Mouse (Mus musculus) kidney, postnatal 25 days (tissue): Measurements from ENCODE around the gene Hsph1.
A peak's percentile ranks its signal among the peaks of the same experiment; 100 is the strongest.

Experiments
- DNase-seq, 2 experiments: peaks; one replicate each; pipeline ENCODE4 v3.0.0; 2021; ENCODE audit warnings: mixed read lengths in 2 of 2

The Hsph1 gene

GRCm38 (mm10) chr5:149636075-149636920 is at the start of gene Hsph1:
TSS of gene Hsph1 (minus strand) at chr5:149636376.
- DNase-seq = peak; percentile 98 to 99

- no peak for DNase-seq
These were observed 44.8 kb upstream of the Hsph1 start for GRCm38 (mm10) chr5:149680946-149681345.

GRCm38 (mm10) chr5:149679886-149680285 is 43.7 kb upstream of the Hsph1 start:
- DNase-seq = no peak

GRCm38 (mm10) chr5:149679362-149679761 is 43.2 kb upstream of the Hsph1 start:
- no peak for DNase-seq

DNA sequence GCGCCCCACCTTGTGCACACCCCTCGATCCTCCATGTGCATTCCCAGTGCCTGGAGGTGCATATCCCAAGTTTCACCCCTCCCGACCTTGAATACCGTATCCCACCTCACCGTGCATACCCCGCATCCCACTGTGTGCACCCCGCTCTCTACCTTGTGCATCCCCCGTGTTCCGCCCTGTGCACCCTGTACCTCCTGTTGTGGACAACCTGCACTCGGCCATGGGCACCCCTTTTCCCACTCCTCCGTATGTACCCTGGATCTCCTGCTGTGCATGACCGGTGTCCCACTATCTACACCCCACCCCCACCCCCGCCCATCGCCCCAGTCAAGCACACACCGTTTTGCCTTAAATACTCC is 42.8 kb upstream of the Hsph1 start:
- DNase-seq = no peak

DNA sequence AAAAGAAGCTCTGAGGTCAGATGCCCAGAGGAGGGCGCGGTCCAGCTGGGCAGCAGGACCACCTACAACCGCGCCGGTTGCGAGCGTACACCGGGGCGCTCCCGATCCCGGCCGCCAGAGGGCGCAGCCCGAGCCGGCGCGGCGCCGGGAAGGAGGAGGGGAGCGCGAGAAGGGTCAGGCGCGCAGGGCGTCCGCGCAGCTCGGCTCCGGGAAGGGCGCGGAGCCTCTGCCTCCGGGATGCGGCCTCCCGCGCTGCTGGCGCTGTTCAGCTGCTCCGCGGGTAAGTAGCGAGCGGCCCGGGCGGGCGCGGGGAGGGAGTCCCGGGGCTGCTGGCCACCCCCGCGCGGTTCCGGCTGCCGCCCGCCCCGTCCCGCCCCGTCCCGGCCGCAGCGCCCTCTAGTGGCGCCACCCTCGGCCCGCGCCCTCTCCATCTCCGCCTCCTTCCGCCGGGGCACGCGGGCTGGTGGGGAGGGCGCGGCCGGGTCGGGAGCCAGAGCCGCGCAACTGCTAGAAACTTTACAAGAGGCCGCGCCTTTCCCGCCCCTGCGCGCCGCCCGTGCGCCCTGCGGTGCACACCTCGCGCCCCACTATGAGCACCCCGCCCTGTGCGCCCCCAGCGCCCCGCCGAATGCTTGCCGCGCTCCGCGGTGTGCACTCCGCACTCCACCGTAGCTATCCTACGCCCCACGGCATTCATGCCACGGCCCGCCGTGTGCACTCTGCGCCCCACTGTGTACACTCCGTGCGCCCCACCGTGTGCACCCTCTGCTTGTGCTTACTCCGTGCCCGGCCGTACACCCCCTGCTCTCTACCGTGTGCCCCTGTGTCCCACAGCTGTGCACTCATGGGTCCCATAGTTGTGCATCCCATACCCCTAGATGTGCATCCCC is 42.2 kb upstream of the Hsph1 start, which contains the start of gene B3glct:
Gene B3glct, plus strand, starts transcription at position 131 of the 890 bp plus-strand sequence.
- DNase-seq = peak; percentile 84 to 87

DNA sequence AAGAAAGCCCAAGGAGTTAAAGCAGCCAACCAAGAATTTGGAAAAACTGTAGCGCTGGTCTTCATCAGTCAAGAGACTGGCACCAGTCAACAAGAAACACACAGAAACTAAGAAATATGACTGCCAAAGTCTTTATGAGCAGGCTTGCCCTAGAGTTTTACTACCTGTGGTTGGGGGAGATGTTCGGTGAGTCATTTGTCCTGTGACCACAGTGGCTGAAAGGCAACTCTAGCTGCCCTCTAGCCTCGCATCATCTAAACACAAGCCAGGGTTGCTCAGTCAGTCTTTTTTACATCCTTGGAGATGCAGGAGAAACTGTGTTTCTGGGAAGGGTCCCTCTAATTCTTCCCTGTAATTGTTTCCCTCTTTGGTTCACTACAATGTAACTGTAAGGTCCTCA is 41.0 kb upstream of the Hsph1 start:
- no peak for DNase-seq

- DNase-seq = no peak
These were observed 27.2 kb upstream of the Hsph1 start for GRCm38 (mm10) chr5:149663417-149663816.

DNA sequence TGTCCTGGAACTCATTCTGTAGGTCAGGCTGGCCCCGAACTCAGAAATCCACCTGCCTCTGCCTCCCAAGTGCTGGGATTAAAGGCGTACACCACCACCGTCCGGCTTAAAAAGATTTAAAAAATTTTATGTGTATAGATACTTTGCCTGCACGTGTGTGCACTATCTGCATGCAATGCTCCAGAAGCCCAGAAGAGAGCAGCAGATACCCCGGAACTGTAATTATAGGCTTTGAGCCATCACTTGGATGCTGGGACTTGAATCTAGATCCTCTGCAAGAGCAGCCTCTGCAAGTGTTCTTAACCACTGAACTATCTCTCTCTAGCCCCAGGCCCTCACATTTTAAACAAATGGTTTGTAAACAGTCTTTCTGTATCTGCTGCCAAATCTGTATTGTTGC is 26.8 kb upstream of the Hsph1 start:
- no peak for DNase-seq

GRCm38 (mm10) chr5:149661428-149661827 is 25.3 kb upstream of the Hsph1 start:
- DNase-seq = no peak

DNA sequence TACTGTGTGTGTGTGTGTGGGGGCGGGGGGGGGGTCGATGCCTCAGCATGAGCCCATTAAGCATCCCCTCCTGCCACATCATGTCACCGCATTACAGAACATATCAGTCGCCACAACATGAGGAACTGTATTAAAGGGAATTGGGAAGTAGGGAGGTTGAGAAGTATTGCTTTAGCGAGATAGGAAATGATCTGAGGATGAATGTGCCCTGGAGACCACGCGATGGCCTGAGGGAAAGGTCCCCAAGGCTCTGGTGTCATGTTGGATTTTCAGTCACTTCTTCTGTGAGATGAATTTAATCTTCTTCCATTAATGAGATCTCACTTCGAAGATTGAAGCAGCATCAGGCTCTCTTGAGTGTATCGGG is 23.2 kb upstream of the Hsph1 start:
- no peak for DNase-seq

DNA sequence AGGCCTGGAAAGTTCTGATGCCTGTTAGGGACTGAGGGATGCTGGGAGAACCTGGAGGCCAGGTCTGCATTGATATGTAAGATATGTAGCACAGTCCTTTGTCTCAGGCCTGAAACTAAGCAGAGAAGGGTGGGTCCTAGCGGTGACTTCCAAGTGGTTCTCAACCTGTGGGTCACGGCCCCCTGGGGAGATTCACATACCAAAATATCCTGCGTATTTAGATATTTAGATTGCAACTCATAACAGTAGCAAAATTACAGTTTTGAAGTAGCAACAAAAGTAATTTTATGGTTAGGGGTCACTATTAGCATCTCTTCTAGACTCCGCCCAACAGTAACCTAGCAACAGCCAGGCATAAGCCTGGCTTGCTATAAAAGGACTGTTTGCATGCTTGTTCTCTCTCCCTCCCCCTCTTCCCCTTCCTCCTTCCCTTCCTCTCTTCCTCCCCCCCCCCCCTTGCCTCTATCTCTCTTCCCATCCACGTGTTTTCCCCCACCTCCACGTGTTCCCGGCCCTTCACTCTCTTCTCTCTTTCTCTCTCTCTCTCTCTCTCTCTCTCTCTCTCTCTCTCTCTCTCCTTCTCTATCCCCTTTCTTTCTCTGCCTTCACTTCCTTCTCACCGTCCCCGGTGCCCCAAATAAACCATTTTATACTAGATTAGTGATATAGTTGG is 22.7 kb upstream of the Hsph1 start:
- no peak for DNase-seq

GRCm38 (mm10) chr5:149658022-149658421 is 21.8 kb upstream of the Hsph1 start:
- no peak for DNase-seq

DNA sequence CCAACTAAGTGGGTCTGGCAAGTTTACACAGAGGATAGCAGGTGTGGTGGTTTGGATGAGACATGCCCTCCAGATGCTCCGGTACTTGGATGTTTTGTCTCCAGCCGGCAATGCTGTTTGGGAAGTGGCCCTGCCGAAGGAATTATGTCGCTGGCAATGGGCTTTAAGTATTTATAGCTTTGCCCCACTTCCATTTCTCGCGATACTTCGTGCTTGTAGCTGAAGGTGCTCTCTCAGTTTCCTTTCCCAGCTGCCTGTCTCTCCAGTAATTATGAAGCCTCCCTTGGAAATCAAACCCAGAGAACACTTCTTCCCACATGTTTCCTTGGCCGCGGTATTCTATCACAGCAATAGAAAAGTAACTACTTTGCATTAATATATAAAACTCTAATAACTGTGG is 19.5 kb upstream of the Hsph1 start:
- no peak for DNase-seq

DNA sequence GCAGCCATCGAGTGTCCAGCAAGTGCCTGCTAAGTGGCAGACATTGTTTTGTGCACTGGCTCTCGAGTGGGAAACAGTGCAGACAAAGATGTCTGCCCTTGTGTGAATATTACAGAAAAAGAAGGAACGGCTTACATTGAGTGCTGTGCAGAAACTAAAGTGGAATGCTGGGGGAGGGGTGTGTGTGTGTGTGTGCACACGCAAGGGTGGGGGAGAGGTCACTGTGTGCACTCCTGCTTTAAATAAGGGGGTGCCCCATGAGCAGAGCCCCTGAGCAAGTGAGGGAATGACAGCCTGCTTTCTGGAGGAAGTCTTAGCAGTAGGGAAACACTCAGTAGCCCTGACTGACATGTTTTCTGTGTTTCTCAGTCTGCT is 14.0 kb upstream of the Hsph1 start:
- no peak for DNase-seq

DNA sequence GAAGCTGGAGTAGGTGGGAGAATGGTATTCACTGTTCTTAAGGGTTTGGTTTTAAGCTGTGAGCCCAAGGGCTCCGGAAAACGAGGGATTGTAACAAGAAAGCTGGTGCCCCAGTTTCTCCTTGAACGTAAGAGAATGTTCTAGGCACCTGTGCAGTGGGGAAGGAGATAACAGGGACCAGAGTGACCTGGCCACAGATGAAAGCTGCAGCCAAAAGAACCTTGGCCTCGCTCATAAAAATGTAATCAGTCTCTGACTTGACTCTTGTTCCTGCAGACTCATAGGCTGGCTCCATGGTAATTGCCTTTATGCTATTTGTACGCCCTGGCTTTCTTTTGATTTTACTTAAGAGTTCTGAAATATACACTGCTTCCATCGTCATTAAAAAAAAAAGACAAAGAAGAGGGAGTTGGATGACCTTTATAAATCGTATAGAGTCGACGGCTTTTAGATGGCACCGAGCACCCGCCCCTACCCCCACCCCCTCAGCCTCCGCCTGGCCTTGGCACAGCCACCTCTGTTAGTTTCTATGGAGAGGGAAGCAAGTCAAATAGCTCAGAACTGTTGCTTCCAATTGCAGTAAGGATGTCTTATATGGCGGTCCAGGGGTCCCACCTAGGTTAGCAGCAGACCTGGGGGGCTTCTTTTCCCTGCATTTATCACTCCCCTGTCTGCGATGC is 13.5 kb upstream of the Hsph1 start:
- no peak for DNase-seq

DNA sequence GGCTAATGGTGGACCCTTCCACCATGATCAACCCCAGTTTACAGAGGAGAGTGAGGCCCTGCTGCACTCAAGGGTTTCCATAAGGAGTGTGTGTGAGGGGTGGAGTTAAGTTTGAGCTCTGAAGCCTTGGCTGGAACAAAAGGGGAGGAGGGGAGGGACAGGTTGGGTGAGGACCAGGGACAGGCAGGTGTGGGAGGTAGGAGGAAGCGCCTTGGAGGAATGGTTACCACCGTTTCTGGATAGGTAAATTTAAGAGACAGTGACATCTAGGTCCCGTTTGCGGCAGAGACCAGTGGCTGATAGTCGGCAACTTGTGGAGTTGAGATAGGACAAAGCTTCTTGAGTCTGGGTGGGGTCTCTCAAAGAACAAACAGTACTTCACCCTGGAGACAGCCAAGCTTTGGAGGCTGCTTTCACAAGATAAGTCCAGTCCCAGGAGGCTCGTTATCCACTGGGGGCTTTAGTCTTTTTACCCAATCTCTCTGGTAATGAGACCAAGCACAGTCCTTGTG is 12.8 kb upstream of the Hsph1 start:
- no peak for DNase-seq

DNA sequence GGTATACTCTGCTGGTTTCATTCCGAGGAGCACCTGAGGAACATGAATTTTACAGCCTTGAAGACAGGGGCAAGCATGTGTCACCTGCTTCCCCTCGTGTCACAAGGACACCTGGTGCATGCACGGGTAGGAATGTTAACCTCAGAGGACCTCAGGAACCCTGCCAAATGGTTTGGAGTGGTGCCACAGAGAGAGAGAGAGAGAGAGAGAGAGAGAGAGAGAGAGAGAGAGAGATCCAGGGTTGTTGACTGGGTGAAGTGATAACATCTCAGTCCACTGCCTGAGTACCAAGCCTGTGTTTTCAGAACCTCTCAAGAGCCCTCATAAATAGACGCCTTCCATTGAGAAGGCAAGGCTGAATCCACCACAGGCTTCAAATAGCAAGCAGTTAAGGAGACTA is 12.0 kb upstream of the Hsph1 start:
- peak; percentile 53 to 54 for DNase-seq

GRCm38 (mm10) chr5:149647367-149648115 is 11.4 kb upstream of the Hsph1 start:
- no peak for DNase-seq

DNA sequence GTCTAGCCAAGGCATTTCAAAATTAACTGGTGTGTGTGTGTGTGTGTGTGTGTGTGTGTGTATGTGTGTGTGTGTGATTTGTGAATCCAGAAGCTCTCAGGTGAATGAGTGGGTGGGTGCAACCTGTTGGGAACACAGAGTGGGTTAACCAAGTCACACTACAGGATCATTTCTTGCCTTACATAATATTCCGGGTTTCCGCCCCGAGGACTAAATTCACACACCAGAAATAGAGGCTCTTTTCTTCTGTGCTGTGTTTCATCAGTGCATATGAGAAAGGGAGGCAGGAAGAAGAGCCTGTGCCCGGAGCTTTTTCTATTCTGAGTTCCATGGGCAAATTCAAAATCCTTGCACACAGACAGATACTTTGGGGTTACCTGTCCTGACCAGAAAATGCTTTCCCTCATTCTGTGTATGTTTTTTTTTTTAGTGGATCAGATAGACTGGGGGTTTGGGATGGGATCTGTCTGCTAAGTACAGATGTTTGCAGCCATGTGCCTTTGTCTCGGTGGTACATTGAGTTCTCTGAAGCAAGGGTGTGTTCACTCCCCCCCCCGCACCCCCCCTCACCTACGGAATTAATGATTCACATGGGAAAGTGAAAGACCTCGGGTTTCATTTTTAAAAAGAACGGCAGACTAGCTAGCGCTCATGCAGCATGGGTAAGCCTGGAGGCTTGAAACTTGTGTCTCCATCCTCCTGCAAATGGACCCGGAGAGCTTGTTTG is 6.8 kb upstream of the Hsph1 start:
- DNase-seq = no peak

DNA sequence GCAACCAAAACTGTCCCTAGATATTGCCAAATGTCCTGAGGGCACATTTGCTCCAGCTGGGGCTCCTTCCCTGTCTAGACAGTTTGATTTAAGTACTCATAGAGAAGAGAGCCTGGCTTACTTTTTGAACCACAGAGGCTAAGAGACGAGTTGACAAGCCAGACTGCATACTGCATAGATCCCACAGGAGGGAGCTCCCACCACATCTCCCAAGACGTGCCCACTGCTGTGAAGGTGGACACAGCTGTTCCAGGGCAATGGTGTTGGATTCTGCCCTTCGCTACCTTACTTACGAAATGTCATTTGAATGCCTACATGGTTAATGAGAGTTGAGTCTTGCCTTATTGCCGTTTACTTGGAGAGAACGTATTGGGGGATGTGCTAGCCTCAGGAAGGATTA is 6.2 kb upstream of the Hsph1 start:
- DNase-seq = no peak
